Mouse (Mus musculus) limb, embryonic 11.5 days (tissue): ENCODE measurements around the gene Cacna2d1. TPM values are rescaled to one million over a fixed set of nuclear protein-coding genes. Genes with fewer than 3 reads are reported as not detected.

Experiments
- ATAC-seq: fragments of 200-750 bp; cut with Nextera tagmentation; 2 replicates; pipeline ENCODE4 v1.8.0; 2017; ENCODE audit warnings: low read depth; ENCODE audit not compliant: insufficient number of reproducible peaks, low FRiP score, low TSS enrichment
- DNase-seq: peaks from one replicate; pipeline ENCODE4 v3.0.0-alpha.2; 2015; ENCODE audit warnings: low spot score
- H3K27ac ChIP-seq: fragments of 300-500 bp; sonication (generic); replicated peaks from 2 replicates; pipeline ENCODE4 v1.5.1; 2014; ENCODE audit warnings: low read depth, mild to moderate bottlenecking, low read length
- H3K27me3 ChIP-seq: fragments of 300-500 bp; sonication (generic); 2 replicates; pipeline ENCODE4 v1.6.1; 2014; ENCODE audit warnings: mild to moderate bottlenecking, low read length, mixed read lengths; ENCODE audit not compliant: control insufficient read depth, insufficient read depth
- H3K36me3 ChIP-seq: fragments of 300-500 bp; sonication (generic); 2 replicates; pipeline ENCODE4 v1.6.1; 2014; ENCODE audit warnings: mild to moderate bottlenecking, low read length, moderate library complexity, mixed read lengths; ENCODE audit not compliant: control insufficient read depth, insufficient read depth
- H3K4me1 ChIP-seq: fragments of 300-500 bp; sonication (generic); 2 replicates; pipeline ENCODE4 v1.6.1; 2014; ENCODE audit warnings: low read length, mixed read lengths; ENCODE audit not compliant: control insufficient read depth, insufficient read depth
- H3K4me2 ChIP-seq: fragments of 300-500 bp; sonication (generic); 2 replicates; pipeline ENCODE4 v1.6.1; 2014; ENCODE audit warnings: low read depth, mild to moderate bottlenecking, moderate library complexity; ENCODE audit not compliant: severe bottlenecking
- H3K4me3 ChIP-seq: fragments of 300-500 bp; sonication (generic); 2 replicates; pipeline ENCODE4 v1.5.1; 2014; ENCODE audit warnings: low read depth, low read length
- H3K9ac ChIP-seq: fragments of 300-500 bp; sonication (generic); 2 replicates; pipeline ENCODE4 v1.6.1; 2014; ENCODE audit warnings: mild to moderate bottlenecking, low read length
- H3K9me3 ChIP-seq: fragments of 300-500 bp; sonication (generic); 2 replicates; pipeline ENCODE4 v1.6.1; 2016; ENCODE audit warnings: low read length; ENCODE audit not compliant: control insufficient read depth
- WGBS: fragments of 180-500 bp; shearing (Covaris S2); extraction: QIAGEN DNeasy Blood & Tissue Kit; methylation state at CpG from one replicate; pipeline ENCODE4 v1.1.7; 2014; 5-methylcytosine and 5-hydroxymethylcytosine counted together
- polyA plus RNA-seq: library from polyadenylated mRNA; unstranded; fragments of >200 nt; fragmentation: Nextera tagmentation; extraction: Ambion mirVana; gene quantifications from 2 replicates; pipeline ENCODE4 v1.2.1, GENCODE M21; 2014

The Cacna2d1 gene
- polyA plus RNA-seq, 1 experiment from 2014 or later, result 9.5 TPM

GRCm38 (mm10) chr5:16355816-16356215 is 421.3 kb downstream of the Cacna2d1 start:
- no peaks in the 10 kb centered on the region for H3K27me3 ChIP-seq
- H3K9ac ChIP-seq, result no peak overlapping the region
- 89% methylated on average over 3 of the region's 3 CpGs for WGBS
- no peaks in the 10 kb centered on the region for H3K4me1 ChIP-seq
- H3K9me3 ChIP-seq, result no peaks in the 10 kb centered on the region
- no peaks in the 10 kb centered on the region for H3K36me3 ChIP-seq
- DNase-seq (no peak), ATAC-seq (no peak)
- no peak overlapping the region for H3K4me3 ChIP-seq
- no peak overlapping the region for H3K27ac ChIP-seq
- H3K4me2 ChIP-seq, result no peak overlapping the region

GRCm38 (mm10) chr5:16357709-16358108 is 423.2 kb downstream of the Cacna2d1 start:
- Histone ChIP-seq H3K4me3 (no peak overlapping the region), H3K4me1 (no peaks in the 10 kb centered on the region), H3K9ac (no peak overlapping the region), H3K36me3 (no peaks in the 10 kb centered on the region), H3K9me3 (no peaks in the 10 kb centered on the region), H3K4me2 (no peak overlapping the region), H3K27me3 (no peaks in the 10 kb centered on the region), H3K27ac (no peak overlapping the region)
- no peak for ATAC-seq
- WGBS, result 87% methylated on average over 4 of the region's 4 CpGs
- DNase-seq, result no peak

GRCm38 (mm10) chr5:16362076-16362475 is 427.6 kb downstream of the Cacna2d1 start:
- no peaks in the 10 kb centered on the region for H3K4me1 ChIP-seq
- H3K27ac ChIP-seq, result no peak overlapping the region
- WGBS, result 79% methylated on average over 2 of the region's 2 CpGs
- DNase-seq, result no peak
- H3K9ac ChIP-seq, result no peak overlapping the region
- H3K36me3 ChIP-seq, result no peaks in the 10 kb centered on the region
- H3K27me3 ChIP-seq, result no peaks in the 10 kb centered on the region
- no peaks in the 10 kb centered on the region for H3K9me3 ChIP-seq
- no peak for ATAC-seq
- no peak overlapping the region for H3K4me2 ChIP-seq
- H3K4me3 ChIP-seq, result no peak overlapping the region

GRCm38 (mm10) chr5:16363171-16363570 is 428.7 kb downstream of the Cacna2d1 start:
- H3K4me3 ChIP-seq, result no peak overlapping the region
- no peaks in the 10 kb centered on the region for H3K9me3 ChIP-seq
- no peak for ATAC-seq
- no peak overlapping the region for H3K27ac ChIP-seq
- no peak overlapping the region for H3K9ac ChIP-seq
- H3K4me1 ChIP-seq, result no peaks in the 10 kb centered on the region
- H3K27me3 ChIP-seq, result no peaks in the 10 kb centered on the region
- WGBS, result 91% methylated on average over 2 of the region's 2 CpGs
- no peak for DNase-seq
- H3K36me3 ChIP-seq, result no peaks in the 10 kb centered on the region
- H3K4me2 ChIP-seq, result no peak overlapping the region

- WGBS, result 92% methylated on average over 8 of the region's 8 CpGs
- no peak for DNase-seq
Observed at GRCm38 (mm10) chr5:16370706-16371105, 436.2 kb downstream of the Cacna2d1 start.

GRCm38 (mm10) chr5:16373966-16374365 is 439.5 kb downstream of the Cacna2d1 start:
- Histone ChIP-seq H3K36me3 (no peaks in the 10 kb centered on the region), H3K4me1 (no peaks in the 10 kb centered on the region), H3K9me3 (no peaks in the 10 kb centered on the region), H3K27me3 (no peaks in the 10 kb centered on the region), H3K27ac (no peak overlapping the region), H3K9ac (no peak overlapping the region), H3K4me2 (no peak overlapping the region), H3K4me3 (no peak overlapping the region)
- ATAC-seq, result no peak
- no peak for DNase-seq
- WGBS, result 87% methylated on average over 4 of the region's 4 CpGs

More at GRCm38 (mm10) chr5:16370706-16371105, 436.2 kb downstream of the Cacna2d1 start:
- Histone ChIP-seq H3K36me3 (no peaks in the 10 kb centered on the region), H3K4me2 (no peak overlapping the region), H3K27ac (no peak overlapping the region), H3K9ac (no peak overlapping the region), H3K27me3 (no peaks in the 10 kb centered on the region), H3K4me3 (no peak overlapping the region), H3K9me3 (no peaks in the 10 kb centered on the region), H3K4me1 (no peaks in the 10 kb centered on the region)
- no peak for ATAC-seq

GRCm38 (mm10) chr5:16376329-16376908 is 441.9 kb downstream of the Cacna2d1 start:
- Histone ChIP-seq H3K4me1 (no peaks in the 10 kb centered on the region), H3K4me3 (no peak overlapping the region), H3K27me3 (no peaks in the 10 kb centered on the region), H3K4me2 (no peak overlapping the region), H3K9ac (no peak overlapping the region), H3K27ac (no peak overlapping the region), H3K9me3 (no peaks in the 10 kb centered on the region), H3K36me3 (no peaks in the 10 kb centered on the region)
- ATAC-seq (no peak), DNase-seq (no peak)
- WGBS, result 94% methylated on average over 3 of the region's 3 CpGs

- Histone ChIP-seq H3K9ac (no peak overlapping the region), H3K4me1 (no peaks in the 10 kb centered on the region), H3K27me3 (no peaks in the 10 kb centered on the region), H3K4me3 (no peak overlapping the region), H3K9me3 (no peaks in the 10 kb centered on the region), H3K27ac (no peak overlapping the region), H3K36me3 (no peaks in the 10 kb centered on the region), H3K4me2 (no peak overlapping the region)
- DNase-seq, result peak; percentile 52
- 53% methylated on average over 8 of the region's 8 CpGs for WGBS
- ATAC-seq, result 0 out of 2 replicates have a peak, but pooled peaks have one; percentile 67
Observed at GRCm38 (mm10) chr5:16410011-16410410, 475.5 kb downstream of the Cacna2d1 start.

- no peak overlapping the region for H3K4me3 ChIP-seq
- H3K36me3 ChIP-seq, result no peaks in the 10 kb centered on the region
- no peak overlapping the region for H3K27ac ChIP-seq
- no peak overlapping the region for H3K4me2 ChIP-seq
- H3K9ac ChIP-seq, result no peak overlapping the region
- no peaks in the 10 kb centered on the region for H3K9me3 ChIP-seq
- no peaks in the 10 kb centered on the region for H3K27me3 ChIP-seq
- no peak for ATAC-seq
- H3K4me1 ChIP-seq, result no peaks in the 10 kb centered on the region
- no peak for DNase-seq
Observed at GRCm38 (mm10) chr5:16414693-16415092, 480.2 kb downstream of the Cacna2d1 start.
